ENCODE assay signal across 17 mouse cellular contexts in genomic region chr11:6020360-6020759, GRCm38 (mm10). TPM values are rescaled to one million over a fixed set of nuclear protein-coding genes. Genes with fewer than 3 reads are reported as not detected.
DNase-seq lines count a peak whose midpoint lies in the region; ATAC-seq and TF ChIP-seq lines count a peak whose summit lies in the region.
"Had no signal": no experiment of that assay in that cellular context is flagged by ENCODE, and none has a peak within 500 bp of the region (broad histone marks: within the 10 kb centered on the region; RNA-seq: fewer than 3 reads in every experiment).

No protein-coding gene starts in this region.

- no peak overlapping the region for H3K9ac ChIP-seq in forebrain, postnatal 0 days
- H3K9ac ChIP-seq in forebrain, embryonic 16.5 days (replicated peaks; ENCODE audit: low read depth, low read length) = no peak overlapping the region
- H3K9ac ChIP-seq: embryonic facial prominence, embryonic 13.5 days; forebrain, embryonic 12.5 days; hindbrain, embryonic 13.5 days had no signal

- no peak for TF ChIP-seq CTCF in forebrain, postnatal 0 days (IDR thresholded peaks at IDR 0.05; ENCODE audit: low read depth)
- no peak for TF ChIP-seq CTCF in left cerebral cortex, adult 2 months (IDR thresholded peaks at IDR 0.05)
- no peak for TF ChIP-seq CTCF in olfactory bulb, adult 2 months (IDR thresholded peaks at IDR 0.05; ENCODE audit: insufficient read depth, low read depth, low read length)

- WGBS in forebrain, postnatal 0 days = 74% methylated on average over 5 of the region's 5 CpGs
- WGBS in forebrain, embryonic 16.5 days = 78% methylated on average over 5 of the region's 5 CpGs
- WGBS in olfactory bulb, adult 2 months = 35% methylated on average over 5 of the region's 5 CpGs

- peak; percentile 28 for DNase-seq in adrenal gland, postnatal 10 days
- DNase-seq in adrenal gland, postnatal 25 days = no peak
- no peak for DNase-seq in forebrain, postnatal 0 days
- peak in 1 of 2 experiments; percentile 10 for DNase-seq in left cerebral cortex, adult 2 months (ENCODE audit: extremely low spot score in 1 of 2, low spot score in 2 of 2)
- no peak for DNase-seq in left cerebral cortex, postnatal 14 days (ENCODE audit: low spot score in 2 of 2)
- DNase-seq: B cell, adult 2 months; cerebellum, adult 8-10 months; heart, postnatal 10 days had no signal

- peaks cover 8% of the 10 kb centered on the region; the same call in 1 of the 2 replicates for H3K36me3 ChIP-seq in forebrain, postnatal 0 days (ENCODE audit: insufficient read depth)
- no peaks in the 10 kb centered on the region for H3K36me3 ChIP-seq in forebrain, embryonic 16.5 days (ENCODE audit: control insufficient read depth, insufficient read depth)
- H3K36me3 ChIP-seq: embryonic facial prominence, embryonic 13.5 days; forebrain, embryonic 12.5 days; G1E; hindbrain, embryonic 13.5 days had no signal

- intact Hi-C loops in left cerebral cortex, adult 2 months (cut with DNase I) = no loop called here
- intact Hi-C loops in left cerebral cortex, postnatal 14 days (cut with DNase I) = no loop called here

- ATAC-seq in forebrain, postnatal 0 days = no peak
- ATAC-seq in forebrain, embryonic 16.5 days = no peak
- ATAC-seq: CD4-positive, CD25-positive, alpha-beta regulatory T cell, adult 4 months; hindbrain, postnatal 0 days had no signal

- H3K4me1 ChIP-seq in forebrain, postnatal 0 days (ENCODE audit: insufficient read depth) = 0 out of 2 replicates have a peak, but pooled peaks cover 3% of the 10 kb centered on the region
- peaks cover 21% of the 10 kb centered on the region for H3K4me1 ChIP-seq in forebrain, embryonic 16.5 days (replicated peaks; ENCODE audit: control insufficient read depth, insufficient read depth, low read length)
- peaks cover 91% of the 10 kb centered on the region for H3K4me1 ChIP-seq in olfactory bulb, adult 2 months (ENCODE audit: control insufficient read depth, insufficient read depth, low read length)
- H3K4me1 ChIP-seq: embryonic facial prominence, embryonic 13.5 days had no signal

- H3K27ac ChIP-seq in forebrain, postnatal 0 days (ENCODE audit: low read depth, low read length) = peak overlapping the region; percentile 1; the same call in 1 of the 2 replicates
- no peak overlapping the region for H3K27ac ChIP-seq in forebrain, embryonic 16.5 days (ENCODE audit: low read length)
- H3K27ac ChIP-seq in left cerebral cortex, adult 2 months = peak overlapping the region; percentile 82
- peak overlapping the region; percentile 80 for H3K27ac ChIP-seq in olfactory bulb, adult 2 months (ENCODE audit: insufficient read depth, low read depth, low read length)
- H3K27ac ChIP-seq: embryonic facial prominence, embryonic 13.5 days; forebrain, embryonic 12.5 days; gastrocnemius, adult 2 months; hindbrain, embryonic 13.5 days; hindbrain, postnatal 0 days had no signal

- no peak overlapping the region for H3K4me3 ChIP-seq in forebrain, postnatal 0 days (ENCODE audit: low read depth, low read length)
- no peak overlapping the region for H3K4me3 ChIP-seq in forebrain, embryonic 16.5 days (replicated peaks; ENCODE audit: low read length)
- H3K4me3 ChIP-seq in left cerebral cortex, adult 2 months = no peak overlapping the region
- no peak overlapping the region for H3K4me3 ChIP-seq in olfactory bulb, adult 2 months (ENCODE audit: insufficient read depth, low read depth, low read length)
- H3K4me3 ChIP-seq: embryonic facial prominence, embryonic 13.5 days; forebrain, embryonic 12.5 days; gastrocnemius, adult 2 months; hindbrain, embryonic 13.5 days had no signal

- H3K4me2 ChIP-seq in forebrain, postnatal 0 days (ENCODE audit: low read depth) = no peak overlapping the region
- H3K4me2 ChIP-seq in forebrain, embryonic 16.5 days (ENCODE audit: low read length) = no peak overlapping the region
- H3K4me2 ChIP-seq: embryonic facial prominence, embryonic 13.5 days; forebrain, embryonic 12.5 days; hindbrain, embryonic 13.5 days had no signal

- no peak for TF ChIP-seq POLR2A in olfactory bulb, adult 2 months (IDR thresholded peaks at IDR 0.05; ENCODE audit: insufficient read depth, low read depth, low read length)

- no peaks in the 10 kb centered on the region for H3K27me3 ChIP-seq in forebrain, postnatal 0 days (ENCODE audit: insufficient read depth, low read length)
- H3K27me3 ChIP-seq in forebrain, embryonic 16.5 days (replicated peaks; ENCODE audit: control insufficient read depth, insufficient read depth, low read length) = no peaks in the 10 kb centered on the region
- H3K27me3 ChIP-seq: embryonic facial prominence, embryonic 13.5 days; forebrain, embryonic 12.5 days; hindbrain, embryonic 13.5 days had no signal

- no peaks in the 10 kb centered on the region for H3K9me3 ChIP-seq in forebrain, postnatal 0 days (ENCODE audit: low read length)
- H3K9me3 ChIP-seq in forebrain, embryonic 16.5 days (ENCODE audit: control insufficient read depth, low read length) = no peaks in the 10 kb centered on the region
- H3K9me3 ChIP-seq: embryonic facial prominence, embryonic 13.5 days; forebrain, embryonic 12.5 days; G1E; hindbrain, embryonic 13.5 days had no signal

RNA-seq across cellular contexts. Expression of gene Camk2b, which starts 45.8 kb away (rescaled TPM):
- 10 to 100 TPM; 15.7 to 30.4 TPM for total RNA-seq in adrenal gland, postnatal 10 days (2021)
- 10.0 and 13.6 TPM in 2 replicates for total RNA-seq in adrenal gland, postnatal 25 days (2021)
- total RNA-seq in forebrain, postnatal 0 days (2014; rRNA removed) = 271 and 284 TPM in 2 replicates
- polyA plus RNA-seq in forebrain, postnatal 0 days (2015; fragmentation: Nextera tagmentation; extraction: Ambion mirVana) = 227 and 280 TPM in 2 replicates
- 163 and 171 TPM in 2 replicates for polyA plus RNA-seq in forebrain, embryonic 16.5 days (2015; fragmentation: Nextera tagmentation; extraction: Ambion mirVana)
- 100 to 1,000 TPM; 607 to 644 TPM for total RNA-seq in left cerebral cortex, adult 2 months (2021)
- 100 to 1,000 TPM; 771 to 777 TPM for total RNA-seq in left cerebral cortex, postnatal 14 days (2021)
- polyA plus RNA-seq in olfactory bulb, adult 2 months (2012; ENCODE audit: insufficient read depth, insufficient read length, low replicate concordance, missing spikeins) = 150 and 183 TPM in 2 replicates
- polyA plus RNA-seq: G1E had no signal
